Mouse (Mus musculus): ENCODE results near the gene 1700024P04Rik. TPM values are rescaled to one million over a fixed set of nuclear protein-coding genes. Genes with fewer than 3 reads are reported as not detected.

1700024P04Rik gene
- not detected in 2 replicates for polyA plus RNA-seq (2012; ENCODE audit: low replicate concordance)

GRCm38 (mm10) chr13:98984465-98984864 is at the start of gene 1700024P04Rik:
Gene 1700024P04Rik (minus strand): TSS chr13:98984565.

Other genes with a start within 250 kb of the 1700024P04Rik start
- 0.37 and 1.1 TPM in 2 replicates for gene Fcho2, start 169.1 kb downstream of the 1700024P04Rik start, polyA plus RNA-seq (2012; ENCODE audit: low replicate concordance)
- gene Tnpo1, start 58.2 kb downstream of the 1700024P04Rik start, polyA plus RNA-seq (2012; ENCODE audit: low replicate concordance), result 5.0 and 13.0 TPM in 2 replicates
- gene Zfp366, start 200.3 kb upstream of the 1700024P04Rik start, polyA plus RNA-seq (2012; ENCODE audit: low replicate concordance), result 2.9 and 4.1 TPM in 2 replicates

Data from leukemia stem cell, adult 10-12 weeks (primary cell).